Mouse (Mus musculus) Patski (cell line): ENCODE measurements around the gene Hmgcs2. TPM values are rescaled to one million over a fixed set of nuclear protein-coding genes. Genes with fewer than 3 reads are reported as not detected.

ENCODE experiments used
- ATAC-seq: fragments of 100-300 bp; one replicate; pipeline ENCODE4 v1.8.0; 2021
- CTCF ChIA-PET: fragments of 350-600 bp; sonication (Branson Sonifier 250); formaldehyde crosslinking; loops from one replicate; lab custom pipeline; 2022; ENCODE audit warnings: inconsistent platforms; lab: Charles Lee
- POLR2A ChIA-PET: fragments of 350-600 bp; sonication (Branson Sonifier 250); formaldehyde crosslinking; loops from one replicate; lab custom pipeline; 2022; ENCODE audit warnings: antibody characterized with exemption, inconsistent platforms; lab: Charles Lee
- DNase-seq: peaks from one replicate; pipeline ENCODE4 v3.0.0-alpha.2; 2011; ENCODE audit warnings: low read depth, low spot score
- H3K27me3 ChIP-seq: fragments of 371-371 bp; one replicate; pipeline ENCODE4 v1.5.1; 2021
- CTCF ChIP-seq: fragments of 100-300 bp; IDR thresholded peaks from one replicate; pipeline ENCODE4 v1.5.1; 2021
- in situ Hi-C: fragments of 300-500 bp; cut with MboI; formaldehyde crosslinking; loops from 3 replicates; pipeline ENCODE4 v1.11.1; 2018; ENCODE audit warnings: low pct_unique_long_range_greater_than_20kb, mixed read lengths
- polyA plus RNA-seq: library from polyadenylated mRNA; unstranded; gene quantifications from one replicate; pipeline ENCODE4 v1.2.3, GENCODE M21; 2021

Gene Hmgcs2
- polyA plus RNA-seq, 1 experiment from 2014 or later: 0.01 TPM

DNA sequence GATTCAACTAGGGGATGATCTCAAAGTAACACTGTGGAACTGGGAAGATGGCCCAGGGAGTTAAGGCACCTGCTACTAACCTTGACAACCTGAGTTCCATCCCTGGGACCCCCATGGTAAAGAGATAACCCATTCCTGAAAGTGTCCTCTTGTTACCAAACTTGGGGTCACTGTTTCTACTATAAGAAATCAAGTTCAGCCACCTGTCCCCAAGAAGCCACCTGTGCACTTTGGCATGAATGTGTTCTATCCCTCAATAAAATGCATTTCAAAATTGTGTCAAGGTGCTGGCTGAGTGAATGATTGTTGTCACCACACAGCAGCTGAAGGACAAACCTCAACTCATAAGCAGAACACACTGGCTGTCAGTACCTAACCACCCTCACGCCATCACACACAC lies 30.2 kb downstream of the Hmgcs2 start:
- ATAC-seq: no peak
- in situ Hi-C loops: loop anchor here (5.0 to 10.0 kb wide), 2 partner anchors 83 to 386 kb away; no protein-coding TSS in a partner anchor
- CTCF ChIA-PET: interaction anchor here (1.2 kb wide), 1 partner anchor 74 kb away, joined by 3 read pairs; no protein-coding TSS in a partner anchor
- POLR2A ChIA-PET: no interaction called here
- H3K27me3 ChIP-seq: no peaks in the 10 kb centered on the region
- no peak for TF ChIP-seq CTCF
- no peak for DNase-seq

DNA sequence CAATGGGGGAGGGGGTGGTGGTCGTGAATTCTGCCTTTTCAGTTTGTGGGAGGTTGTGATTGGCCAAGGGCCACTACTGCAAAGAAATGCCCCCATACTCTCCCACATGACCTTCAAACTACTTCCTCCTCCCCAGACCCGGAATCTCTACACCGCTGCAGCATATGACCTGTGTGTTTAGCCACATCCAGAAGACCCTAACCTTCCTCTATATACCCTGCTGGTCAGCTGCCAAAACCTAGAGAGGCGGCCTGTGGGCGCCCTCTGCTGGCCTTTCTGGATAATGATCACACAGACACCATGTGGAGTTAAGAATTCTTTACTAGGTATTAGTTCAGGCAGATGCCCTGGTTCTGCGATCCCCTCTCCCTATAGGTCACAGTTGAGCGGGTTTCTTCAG lies 32.6 kb downstream of the Hmgcs2 start:
- POLR2A ChIA-PET: interaction anchor here (0.9 kb wide), 1 partner anchor 87 kb away, joined by 3 read pairs; no protein-coding TSS in a partner anchor
- DNase-seq (peak; percentile 22), ATAC-seq (no peak)
- in situ Hi-C loops: loop anchor here (5.0 to 10.0 kb wide), 2 partner anchors 86 to 388 kb away; no protein-coding TSS in a partner anchor
- CTCF ChIA-PET: interaction anchor here (1.0 to 3.7 kb wide), 7 partner anchors 9 to 87 kb away, joined by 3 to 41 read pairs (median 4); no protein-coding TSS in a partner anchor
- TF ChIP-seq CTCF: no peak
- no peaks in the 10 kb centered on the region for H3K27me3 ChIP-seq

GRCm38 (mm10) chr3:98313294-98314155 lies 33.3 kb downstream of the Hmgcs2 start:
- no peak for ATAC-seq

GRCm38 (mm10) chr3:98315181-98315580 lies 34.9 kb downstream of the Hmgcs2 start:
- no peaks in the 10 kb centered on the region for H3K27me3 ChIP-seq
- no peak for DNase-seq
- ChIA-PET POLR2A (interaction anchor here (0.9 kb wide), 1 partner anchor 88 kb away, joined by 3 read pairs; no protein-coding TSS in a partner anchor), CTCF (interaction anchor here (1.2 to 4.3 kb wide), 3 partner anchors 10 to 89 kb away, joined by 3 to 41 read pairs (median 18); no protein-coding TSS in a partner anchor)
- TF ChIP-seq CTCF: no peak
- no peak for ATAC-seq
- in situ Hi-C loops: loop anchor here (10.0 kb wide), 1 partner anchor 390 kb away; no protein-coding TSS in a partner anchor

More at GRCm38 (mm10) chr3:98313294-98314155, 33.3 kb downstream of the Hmgcs2 start:
- ChIA-PET POLR2A (no interaction called here), CTCF (interaction anchor here (1.2 to 3.7 kb wide), 5 partner anchors 13 to 398 kb away, joined by 3 to 41 read pairs (median 4); no protein-coding TSS in a partner anchor)
- DNase-seq: no peak
- TF ChIP-seq CTCF: no peak
- in situ Hi-C loops: loop anchor here (5.0 to 10.0 kb wide), 2 partner anchors 86 to 389 kb away; no protein-coding TSS in a partner anchor
- H3K27me3 ChIP-seq: no peaks in the 10 kb centered on the region

GRCm38 (mm10) chr3:98317143-98317542 lies 36.9 kb downstream of the Hmgcs2 start:
- no peaks in the 10 kb centered on the region for H3K27me3 ChIP-seq
- DNase-seq: peak; percentile 43
- ChIA-PET CTCF (interaction anchor here (4.3 kb wide), 1 partner anchor 90 kb away, joined by 18 read pairs; no protein-coding TSS in a partner anchor), POLR2A (no interaction called here)
- no peak for TF ChIP-seq CTCF
- ATAC-seq: no peak
- in situ Hi-C loops: loop anchor here (10.0 kb wide), 1 partner anchor 392 kb away; no protein-coding TSS in a partner anchor

DNA sequence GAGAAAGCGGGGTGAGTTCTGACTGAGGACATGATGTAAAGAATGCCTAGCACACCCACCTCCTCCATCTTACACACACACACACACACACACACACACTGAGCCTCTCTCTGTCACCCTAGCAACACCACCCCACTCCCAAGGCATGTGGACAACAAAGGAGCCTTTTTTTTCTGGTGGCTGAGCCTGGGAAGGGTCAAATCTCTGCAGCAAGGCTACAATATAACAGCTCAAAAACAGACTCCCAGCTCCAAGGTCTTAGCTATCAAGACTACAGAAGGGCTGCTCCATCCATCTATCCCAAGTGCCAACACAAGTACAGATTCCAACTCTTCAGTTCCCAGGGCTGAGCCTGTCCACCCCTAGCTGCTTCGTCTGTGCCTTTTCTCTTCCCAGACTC lies 39.0 kb downstream of the Hmgcs2 start:
- TF ChIP-seq CTCF: no peak
- ChIA-PET CTCF (interaction anchor here (0.9 to 4.3 kb wide), 4 partner anchors 10 to 95 kb away, joined by 3 to 18 read pairs (median 6); no protein-coding TSS in a partner anchor), POLR2A (interaction anchor here (0.7 kb wide), 1 partner anchor 457 kb away, joined by 3 read pairs; no protein-coding TSS in a partner anchor)
- in situ Hi-C loops: loop anchor here (10.0 kb wide), 1 partner anchor 394 kb away; no protein-coding TSS in a partner anchor
- ATAC-seq (no peak), DNase-seq (no peak)
- no peaks in the 10 kb centered on the region for H3K27me3 ChIP-seq

DNA sequence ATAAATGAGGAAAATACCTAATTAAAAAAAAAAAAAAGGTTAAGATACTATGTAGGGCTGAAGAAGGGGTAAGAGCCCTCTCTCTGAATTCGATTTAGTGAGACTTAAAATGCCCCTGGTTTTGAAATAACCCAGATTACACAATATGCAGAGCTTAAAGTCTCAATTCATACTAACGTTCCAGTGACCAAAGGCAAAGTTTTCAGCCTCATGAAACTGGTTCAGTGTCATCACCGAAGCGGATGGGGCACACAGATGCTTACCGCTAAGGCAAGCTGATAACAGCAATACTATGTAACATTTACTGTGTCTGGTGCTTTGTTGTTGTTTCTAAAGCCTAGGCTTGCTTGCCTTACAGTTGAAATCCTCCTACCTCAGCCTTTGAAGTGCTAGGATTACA lies 42.0 kb downstream of the Hmgcs2 start:
- in situ Hi-C loops: no loop called here
- POLR2A ChIA-PET: interaction anchor here (1.0 kb wide), 1 partner anchor 110 kb away, joined by 3 read pairs; no protein-coding TSS in a partner anchor
- no peak for ATAC-seq
- no peak for DNase-seq
- TF ChIP-seq CTCF: no peak
- no peaks in the 10 kb centered on the region for H3K27me3 ChIP-seq
- CTCF ChIA-PET: interaction anchor here (1.6 kb wide), 1 partner anchor 10 kb away, joined by 4 read pairs; no protein-coding TSS in a partner anchor

- ATAC-seq (no peak), DNase-seq (no peak)
- no peaks in the 10 kb centered on the region for H3K27me3 ChIP-seq
- in situ Hi-C loops: no loop called here
- no peak for TF ChIP-seq CTCF
- ChIA-PET POLR2A (interaction anchor here (0.7 kb wide), 1 partner anchor 655 kb away, joined by 3 read pairs; no protein-coding TSS in a partner anchor), CTCF (interaction anchor here (1.0 to 1.3 kb wide), 2 partner anchors 10 to 27 kb away, joined by 3 to 6 read pairs; no protein-coding TSS in a partner anchor)
These were observed 44.0 kb downstream of the Hmgcs2 start for GRCm38 (mm10) chr3:98324235-98324634.

DNA sequence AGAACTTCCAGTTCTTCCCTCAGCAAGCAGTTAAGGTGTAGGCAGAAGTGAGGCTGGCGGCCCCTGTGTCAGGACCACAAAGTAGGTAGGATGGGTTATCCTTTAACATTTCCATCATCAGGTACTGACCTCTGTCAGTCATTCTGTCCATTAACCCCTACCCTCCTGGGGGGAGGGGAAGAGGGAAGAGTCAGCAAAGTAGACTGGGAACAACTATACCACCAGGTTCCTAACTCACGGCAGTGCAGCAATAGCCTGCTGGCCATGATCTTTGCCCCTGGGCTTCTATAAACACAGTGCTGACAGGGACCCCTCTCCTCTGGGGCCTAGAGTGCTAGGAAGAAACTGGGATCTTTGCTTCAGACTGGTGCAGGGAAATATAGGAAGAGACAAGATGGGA lies 53.8 kb downstream of the Hmgcs2 start:
- H3K27me3 ChIP-seq: no peaks in the 10 kb centered on the region
- ATAC-seq: no peak
- no peak for TF ChIP-seq CTCF
- DNase-seq: no peak
- ChIA-PET CTCF (interaction anchor here (0.8 to 2.2 kb wide), 3 partner anchors 10 to 348 kb away, joined by 3 to 8 read pairs (median 6); no protein-coding TSS in a partner anchor), POLR2A (interaction anchor here (0.7 kb wide), 2 partner anchors 139 to 1291 kb away, joined by 3 to 8 read pairs; no protein-coding TSS in a partner anchor)
- in situ Hi-C loops: no loop called here

- no peak for ATAC-seq
- ChIA-PET POLR2A (interaction anchor here (0.9 kb wide), 1 partner anchor 17 kb away, joined by 8 read pairs; no protein-coding TSS in a partner anchor), CTCF (interaction anchor here (1.6 to 1.7 kb wide), 2 partner anchors 15 to 108 kb away, joined by 3 to 8 read pairs; no protein-coding TSS in a partner anchor)
- DNase-seq: no peak
- no peak for TF ChIP-seq CTCF
- no peaks in the 10 kb centered on the region for H3K27me3 ChIP-seq
- in situ Hi-C loops: no loop called here
These were observed 55.1 kb downstream of the Hmgcs2 start for GRCm38 (mm10) chr3:98335331-98335730.
